Mouse (Mus musculus) WW6 (cell line): Measurements from ENCODE around the gene Cul5.

Experiments used
- DNase-seq: peaks from one replicate; pipeline ENCODE4 v3.0.0-alpha.2; 2013; ENCODE audit warnings: low read depth, low spot score

Gene Cul5

GRCm38 (mm10) chr9:53669680-53670219, at the start of gene Cul5:
Cul5 (minus strand) TSS chr9:53670014.
- DNase-seq: peak; percentile 45

- DNase-seq: peak; percentile 95
Measured at GRCm38 (mm10) chr9:53705992-53706696, 36.3 kb upstream of the Cul5 start, which contains the start of gene Rab39. Rab39 (minus strand) TSS chr9:53706232.

- DNase-seq: peak; percentile 70
Measured at GRCm38 (mm10) chr9:53705491-53705991, 35.7 kb upstream of the Cul5 start.

GRCm38 (mm10) chr9:53702991-53703390, 33.2 kb upstream of the Cul5 start:
- DNase-seq: no peak

GRCm38 (mm10) chr9:53700496-53700895, 30.7 kb upstream of the Cul5 start:
- DNase-seq: no peak

- DNase-seq: no peak
Measured at GRCm38 (mm10) chr9:53695846-53696245, 26.0 kb upstream of the Cul5 start.

- no peak for DNase-seq
Measured at GRCm38 (mm10) chr9:53693718-53694117, 23.9 kb upstream of the Cul5 start.

- no peak for DNase-seq
Measured at GRCm38 (mm10) chr9:53691745-53692670, 22.2 kb upstream of the Cul5 start.

GRCm38 (mm10) chr9:53680851-53681250, 11.0 kb upstream of the Cul5 start:
- peak; percentile 29 for DNase-seq

GRCm38 (mm10) chr9:53676921-53677320, 7.1 kb upstream of the Cul5 start:
- DNase-seq: no peak

- DNase-seq: peak; percentile 48
Measured at GRCm38 (mm10) chr9:53673571-53673970, 3.8 kb upstream of the Cul5 start.

- peak; percentile 80 for DNase-seq
Measured at GRCm38 (mm10) chr9:53667020-53667669, 2.7 kb downstream of the Cul5 start.

GRCm38 (mm10) chr9:53666665-53667019, 3.2 kb downstream of the Cul5 start:
- DNase-seq: no peak

- DNase-seq: no peak
Measured at GRCm38 (mm10) chr9:53665428-53665827, 4.4 kb downstream of the Cul5 start.

- no peak for DNase-seq
Measured at GRCm38 (mm10) chr9:53664819-53665218, 5.0 kb downstream of the Cul5 start.

GRCm38 (mm10) chr9:53634796-53635195, 35.0 kb downstream of the Cul5 start:
- DNase-seq: no peak

GRCm38 (mm10) chr9:53615246-53615645, 54.6 kb downstream of the Cul5 start:
- DNase-seq: no peak

- DNase-seq: no peak
Measured at GRCm38 (mm10) chr9:53614286-53614685, 55.5 kb downstream of the Cul5 start.

- DNase-seq: peak; percentile 59
Measured at GRCm38 (mm10) chr9:53609968-53610781, 59.6 kb downstream of the Cul5 start, which contains the start of gene Acat1. Acat1 (minus strand) TSS chr9:53610382.

GRCm38 (mm10) chr9:53609306-53609967, 60.4 kb downstream of the Cul5 start:
- DNase-seq: no peak
